Mouse (Mus musculus) CH12.LX (cell line): ENCODE results near the gene Trpc4ap.
"Not testable (repeated sequence)": the region's sequence is repeated elsewhere in the genome, so short reads cannot be mapped to it uniquely, and the experiment has no call there.

ENCODE experiments used
- CHD2 ChIP-seq: IDR thresholded peaks from 2 replicates; pipeline ENCODE4 v1.6.1; 2011; ENCODE audit warnings: low read length, improper control_type of control experiment
- CTCF ChIP-seq, 2 experiments: IDR thresholded peaks in 1 of 2; conservative IDR thresholded peaks in 1 of 2; 2 replicates each; pipeline ENCODE4 v1.5.1; 2011 to 2012; ENCODE audit warnings: low read depth in 2 of 2, low read length in 2 of 2, improper control_type of control experiment in 1 of 2, inconsistent platforms in 1 of 2, mild to moderate bottlenecking in 1 of 2, moderate library complexity in 1 of 2
- ELF1 ChIP-seq: IDR thresholded peaks from 2 replicates; pipeline ENCODE4 v1.6.1; 2014; ENCODE audit warnings: low read depth, mild to moderate bottlenecking, inconsistent platforms, low read length, improper control_type of control experiment
- EP300 ChIP-seq: IDR thresholded peaks from 2 replicates; pipeline ENCODE4 v1.6.1; 2011; ENCODE audit warnings: low read length, improper control_type of control experiment
- IRF4 ChIP-seq: IDR thresholded peaks from 2 replicates; pipeline ENCODE4 v1.6.1; 2014; ENCODE audit warnings: low read depth, mild to moderate bottlenecking, inconsistent platforms, low read length, improper control_type of control experiment
- MAFK ChIP-seq: IDR thresholded peaks from 2 replicates; pipeline ENCODE4 v1.6.1; 2011; ENCODE audit warnings: low read length, improper control_type of control experiment; ENCODE audit not compliant: insufficient replicate concordance
- MAZ ChIP-seq: IDR thresholded peaks from 2 replicates; pipeline ENCODE4 v1.6.1; 2012; ENCODE audit warnings: low read depth, mild to moderate bottlenecking, inconsistent platforms, low read length, improper control_type of control experiment, moderate library complexity
- MEF2A ChIP-seq: IDR thresholded peaks from 2 replicates; pipeline ENCODE4 v1.6.1; 2014; ENCODE audit warnings: low read depth, mild to moderate bottlenecking, inconsistent platforms, low read length, improper control_type of control experiment, borderline replicate concordance
- POLR2A ChIP-seq: IDR thresholded peaks from 2 replicates; pipeline ENCODE4 v1.6.1; 2011; ENCODE audit warnings: low read depth, mild to moderate bottlenecking, improper control_type of control experiment, low read length
- RAD21 ChIP-seq: IDR thresholded peaks from 2 replicates; pipeline ENCODE4 v1.6.1; 2011; ENCODE audit warnings: low read depth, mild to moderate bottlenecking, low read length, improper control_type of control experiment, moderate library complexity
- USF2 ChIP-seq: conservative IDR thresholded peaks from 2 replicates; pipeline ENCODE4 v1.6.1; 2011; ENCODE audit warnings: low read depth, low read length, improper control_type of control experiment

GRCm38 (mm10) chr2:155605236-155605589, 87.0 kb downstream of the Trpc4ap start:
- not testable (repeated sequence) for TF ChIP-seq CTCF (conservative IDR thresholded peaks at IDR 0.05 in 1 of 2, IDR thresholded peaks at IDR 0.05 in 1 of 2; ENCODE audit: low read depth in 2 of 2, low read length in 2 of 2); IRF4; EP300; RAD21; MAZ; POLR2A; MAFK; USF2; MEF2A; ELF1; CHD2
